Mouse (Mus musculus): ENCODE measurements around the gene Chsy1. TPM values are rescaled to one million over a fixed set of nuclear protein-coding genes. Genes with fewer than 3 reads are reported as not detected.

Gene Chsy1
- polyA plus RNA-seq, 1 experiment from 2014 or later: 18.9 TPM

GRCm38 (mm10) chr7:66200791-66201450 lies 91.6 kb downstream of the Chsy1 start:
- ATAC-seq (replicated peaks; ENCODE audit: low FRiP score, low TSS enrichment, low read depth) (no peak), DNase-seq (ENCODE audit: low spot score) (no peak)

GRCm38 (mm10) chr7:66201657-66202056 lies 92.3 kb downstream of the Chsy1 start:
- no peaks in the 10 kb centered on the region for H3K36me3 ChIP-seq (ENCODE audit: control insufficient read depth, insufficient read depth, low read length)
- no peaks in the 10 kb centered on the region for H3K27me3 ChIP-seq (replicated peaks; ENCODE audit: control insufficient read depth, insufficient read depth, low read length)
- H3K9ac ChIP-seq (ENCODE audit: low read length): no peak overlapping the region
- H3K4me2 ChIP-seq (ENCODE audit: low read length): no peak overlapping the region
- no peak for DNase-seq (ENCODE audit: low spot score)
- no peak for ATAC-seq (replicated peaks; ENCODE audit: low FRiP score, low TSS enrichment, low read depth)
- H3K4me1 ChIP-seq (replicated peaks; ENCODE audit: control insufficient read depth, insufficient read depth, low read length): peaks cover under 1% of the 10 kb centered on the region; the same call in 1 of the 2 replicates
- H3K4me3 ChIP-seq (ENCODE audit: low read depth, low read length): no peak overlapping the region
- H3K9me3 ChIP-seq (ENCODE audit: control insufficient read depth, low read length): no peaks in the 10 kb centered on the region; the same call in 1 of the 2 replicates
- 83% methylated on average over 2 of the region's 2 CpGs for WGBS
- no peak overlapping the region for H3K27ac ChIP-seq (ENCODE audit: low read depth)

More at GRCm38 (mm10) chr7:66200791-66201450, 91.6 kb downstream of the Chsy1 start:
- Histone ChIP-seq H3K9me3 (ENCODE audit: control insufficient read depth, low read length) (no peaks in the 10 kb centered on the region; the same call in 1 of the 2 replicates), H3K27ac (ENCODE audit: low read depth) (no peak overlapping the region), H3K4me1 (replicated peaks; ENCODE audit: control insufficient read depth, insufficient read depth, low read length) (peaks cover 4% of the 10 kb centered on the region; the same call in 1 of the 2 replicates), H3K4me2 (ENCODE audit: low read length) (no peak overlapping the region), H3K4me3 (ENCODE audit: low read depth, low read length) (no peak overlapping the region), H3K9ac (ENCODE audit: low read length) (no peak overlapping the region), H3K36me3 (ENCODE audit: control insufficient read depth, insufficient read depth, low read length) (no peaks in the 10 kb centered on the region), H3K27me3 (replicated peaks; ENCODE audit: control insufficient read depth, insufficient read depth, low read length) (no peaks in the 10 kb centered on the region)
- WGBS: 29% methylated on average over 8 of the region's 8 CpGs

- H3K27me3 ChIP-seq (replicated peaks; ENCODE audit: control insufficient read depth, insufficient read depth, low read length): no peaks in the 10 kb centered on the region
- H3K9me3 ChIP-seq (ENCODE audit: control insufficient read depth, low read length): peaks cover 5% of the 10 kb centered on the region; the same call in 1 of the 2 replicates
- H3K4me3 ChIP-seq (ENCODE audit: low read depth, low read length): no peak overlapping the region
- DNase-seq (ENCODE audit: low spot score) (no peak), ATAC-seq (replicated peaks; ENCODE audit: low FRiP score, low TSS enrichment, low read depth) (no peak)
- no peak overlapping the region for H3K4me2 ChIP-seq (ENCODE audit: low read length)
- H3K4me1 ChIP-seq (replicated peaks; ENCODE audit: control insufficient read depth, insufficient read depth, low read length): no peaks in the 10 kb centered on the region
- 82% methylated on average over 2 of the region's 2 CpGs for WGBS
- no peak overlapping the region for H3K27ac ChIP-seq (ENCODE audit: low read depth)
- H3K9ac ChIP-seq (ENCODE audit: low read length): no peak overlapping the region
- no peaks in the 10 kb centered on the region for H3K36me3 ChIP-seq (ENCODE audit: control insufficient read depth, insufficient read depth, low read length)
These were observed 100.6 kb downstream of the Chsy1 start for GRCm38 (mm10) chr7:66209920-66210319.

GRCm38 (mm10) chr7:66212887-66213286 lies 103.6 kb downstream of the Chsy1 start:
- Histone ChIP-seq H3K4me2 (ENCODE audit: low read length) (no peak overlapping the region), H3K27me3 (replicated peaks; ENCODE audit: control insufficient read depth, insufficient read depth, low read length) (no peaks in the 10 kb centered on the region), H3K4me3 (ENCODE audit: low read depth, low read length) (no peak overlapping the region), H3K9ac (ENCODE audit: low read length) (no peak overlapping the region), H3K4me1 (replicated peaks; ENCODE audit: control insufficient read depth, insufficient read depth, low read length) (0 out of 2 replicates have a peak, but pooled peaks cover under 1% of the 10 kb centered on the region), H3K27ac (ENCODE audit: low read depth) (no peak overlapping the region), H3K36me3 (ENCODE audit: control insufficient read depth, insufficient read depth, low read length) (no peaks in the 10 kb centered on the region), H3K9me3 (ENCODE audit: control insufficient read depth, low read length) (peaks cover 2% of the 10 kb centered on the region; the same call in 1 of the 2 replicates)
- no peak for DNase-seq (ENCODE audit: low spot score)
- WGBS: 91% methylated on average over 1 of the region's 1 CpGs
- no peak for ATAC-seq (replicated peaks; ENCODE audit: low FRiP score, low TSS enrichment, low read depth)

- peak; percentile 35 for DNase-seq (ENCODE audit: low spot score)
- H3K4me2 ChIP-seq (ENCODE audit: low read length): no peak overlapping the region
- no peak overlapping the region for H3K4me3 ChIP-seq (ENCODE audit: low read depth, low read length)
- H3K27me3 ChIP-seq (replicated peaks; ENCODE audit: control insufficient read depth, insufficient read depth, low read length): no peaks in the 10 kb centered on the region
- H3K9ac ChIP-seq (ENCODE audit: low read length): no peak overlapping the region
- WGBS: 36% methylated on average over 6 of the region's 6 CpGs
- no peak overlapping the region for H3K27ac ChIP-seq (ENCODE audit: low read depth)
- no peaks in the 10 kb centered on the region for H3K9me3 ChIP-seq (ENCODE audit: control insufficient read depth, low read length)
- H3K36me3 ChIP-seq (ENCODE audit: control insufficient read depth, insufficient read depth, low read length): no peaks in the 10 kb centered on the region
- ATAC-seq (replicated peaks; ENCODE audit: low FRiP score, low TSS enrichment, low read depth): no peak
- H3K4me1 ChIP-seq (replicated peaks; ENCODE audit: control insufficient read depth, insufficient read depth, low read length): peaks cover 10% of the 10 kb centered on the region
These were observed 105.2 kb downstream of the Chsy1 start for GRCm38 (mm10) chr7:66214477-66214876.

GRCm38 (mm10) chr7:66215911-66216310 lies 106.6 kb downstream of the Chsy1 start:
- Histone ChIP-seq H3K27ac (ENCODE audit: low read depth) (no peak overlapping the region), H3K36me3 (ENCODE audit: control insufficient read depth, insufficient read depth, low read length) (no peaks in the 10 kb centered on the region), H3K9me3 (ENCODE audit: control insufficient read depth, low read length) (no peaks in the 10 kb centered on the region), H3K4me2 (ENCODE audit: low read length) (no peak overlapping the region), H3K27me3 (replicated peaks; ENCODE audit: control insufficient read depth, insufficient read depth, low read length) (no peaks in the 10 kb centered on the region), H3K9ac (ENCODE audit: low read length) (no peak overlapping the region), H3K4me1 (replicated peaks; ENCODE audit: control insufficient read depth, insufficient read depth, low read length) (peaks cover 10% of the 10 kb centered on the region), H3K4me3 (ENCODE audit: low read depth, low read length) (no peak overlapping the region)
- no peak for ATAC-seq (replicated peaks; ENCODE audit: low FRiP score, low TSS enrichment, low read depth)
- DNase-seq (ENCODE audit: low spot score): peak; percentile 48
- WGBS: 83% methylated on average over 1 of the region's 1 CpGs

GRCm38 (mm10) chr7:66217011-66217410 lies 107.7 kb downstream of the Chsy1 start:
- DNase-seq (ENCODE audit: low spot score) (no peak), ATAC-seq (replicated peaks; ENCODE audit: low FRiP score, low TSS enrichment, low read depth) (no peak)
- 88% methylated on average over 7 of the region's 7 CpGs for WGBS
- no peak overlapping the region for H3K4me3 ChIP-seq (ENCODE audit: low read depth, low read length)
- no peak overlapping the region for H3K27ac ChIP-seq (ENCODE audit: low read depth)
- no peak overlapping the region for H3K4me2 ChIP-seq (ENCODE audit: low read length)
- no peak overlapping the region for H3K9ac ChIP-seq (ENCODE audit: low read length)
- peaks cover 10% of the 10 kb centered on the region for H3K4me1 ChIP-seq (replicated peaks; ENCODE audit: control insufficient read depth, insufficient read depth, low read length)
- no peaks in the 10 kb centered on the region for H3K36me3 ChIP-seq (ENCODE audit: control insufficient read depth, insufficient read depth, low read length)
- H3K27me3 ChIP-seq (replicated peaks; ENCODE audit: control insufficient read depth, insufficient read depth, low read length): no peaks in the 10 kb centered on the region
- H3K9me3 ChIP-seq (ENCODE audit: control insufficient read depth, low read length): no peaks in the 10 kb centered on the region

GRCm38 (mm10) chr7:66217531-66218094 lies 108.3 kb downstream of the Chsy1 start:
- no peak overlapping the region for H3K9ac ChIP-seq (ENCODE audit: low read length)
- H3K4me1 ChIP-seq (replicated peaks; ENCODE audit: control insufficient read depth, insufficient read depth, low read length): peaks cover 13% of the 10 kb centered on the region
- H3K9me3 ChIP-seq (ENCODE audit: control insufficient read depth, low read length): no peaks in the 10 kb centered on the region
- ATAC-seq (replicated peaks; ENCODE audit: low FRiP score, low TSS enrichment, low read depth) (no peak), DNase-seq (ENCODE audit: low spot score) (no peak)
- H3K4me3 ChIP-seq (ENCODE audit: low read depth, low read length): no peak overlapping the region
- no peaks in the 10 kb centered on the region for H3K27me3 ChIP-seq (replicated peaks; ENCODE audit: control insufficient read depth, insufficient read depth, low read length)
- 83% methylated on average over 7 of the region's 7 CpGs for WGBS
- H3K36me3 ChIP-seq (ENCODE audit: control insufficient read depth, insufficient read depth, low read length): no peaks in the 10 kb centered on the region
- peak overlapping the region; percentile 78 for H3K27ac ChIP-seq (ENCODE audit: low read depth)
- H3K4me2 ChIP-seq (ENCODE audit: low read length): no peak overlapping the region

All from intestine, embryonic 14.5 days (tissue).